Mouse (Mus musculus) hindlimb bud, embryonic 11.5 days (tissue): ENCODE measurements at regions not wholly inside any gene's neighbourhood (a gene's known extent, or its start where the extent isn't known, plus 50 kb on each side); places are given as distances from the start of the nearest gene placed in this dataset.

Source experiments
- DNase-seq: peaks from one replicate; pipeline ENCODE4 v3.0.0-alpha.2; 2012; ENCODE audit warnings: low read depth, low spot score; ENCODE audit errors: extremely low spot score

- no peak for DNase-seq
Observed at GRCm38 (mm10) chr1:120667776-120668175, 65.6 kb downstream of the En1 start.

- DNase-seq: no peak
Observed at GRCm38 (mm10) chr1:120683532-120684245, 81.5 kb downstream of the En1 start.

GRCm38 (mm10) chr1:120685650-120686244, 83.5 kb downstream of the En1 start:
- no peak for DNase-seq

- no peak for DNase-seq
Observed at GRCm38 (mm10) chr1:120691571-120691970, 89.4 kb downstream of the En1 start.

- DNase-seq: no peak
Observed at GRCm38 (mm10) chr1:120698189-120698588, 96.0 kb downstream of the En1 start.

- DNase-seq: no peak
Observed at GRCm38 (mm10) chr1:120704201-120704600, 102.0 kb downstream of the En1 start.

- no peak for DNase-seq
Observed at GRCm38 (mm10) chr1:120706011-120706410, 103.8 kb downstream of the En1 start.

- DNase-seq: no peak
Observed at GRCm38 (mm10) chr1:120708511-120708910, 106.3 kb downstream of the En1 start.

- peak; percentile 56 for DNase-seq
Observed at GRCm38 (mm10) chr1:120715105-120715877, 113.1 kb downstream of the En1 start.

GRCm38 (mm10) chr1:120726777-120727176, 124.6 kb downstream of the En1 start:
- DNase-seq: no peak

- DNase-seq: no peak
Observed at GRCm38 (mm10) chr1:120727427-120727826, 125.2 kb downstream of the En1 start.

GRCm38 (mm10) chr1:120732003-120732402, 129.8 kb downstream of the En1 start:
- DNase-seq: no peak

- DNase-seq: no peak
Observed at GRCm38 (mm10) chr1:120733683-120734082, 131.5 kb downstream of the En1 start.

GRCm38 (mm10) chr1:120734846-120735245, 132.6 kb downstream of the En1 start:
- no peak for DNase-seq

- DNase-seq: no peak
Observed at GRCm38 (mm10) chr1:120739499-120739898, 137.3 kb downstream of the En1 start.

- DNase-seq: peak; percentile 77
Observed at GRCm38 (mm10) chr1:120741091-120741740, 139.0 kb downstream of the En1 start.

GRCm38 (mm10) chr1:120748963-120749362, 146.7 kb downstream of the En1 start:
- no peak for DNase-seq

GRCm38 (mm10) chr1:120753406-120753805, 151.2 kb downstream of the En1 start:
- DNase-seq: no peak

- DNase-seq: no peak
Observed at GRCm38 (mm10) chr1:120754337-120754736, 152.1 kb downstream of the En1 start.

GRCm38 (mm10) chr1:120757283-120757821, 155.1 kb downstream of the En1 start:
- no peak for DNase-seq

- DNase-seq: no peak
Observed at GRCm38 (mm10) chr1:120758172-120758571, 156.0 kb downstream of the En1 start.
